Mouse (Mus musculus) heart, postnatal 0 days (tissue): ENCODE data around the gene Cntn2. TPM values are rescaled to one million over a fixed set of nuclear protein-coding genes. Genes with fewer than 3 reads are reported as not detected.

Experiments used
- ATAC-seq: fragments of 200-750 bp; cut with Nextera tagmentation; 2 replicates; pipeline ENCODE4 v1.8.0; 2017; ENCODE audit warnings: low read depth, moderate number of reproducible peaks, moderate library complexity; ENCODE audit not compliant: insufficient read depth
- DNase-seq: peaks from one replicate; pipeline ENCODE4 v3.0.0-alpha.2; 2016; ENCODE audit warnings: low spot score
- H3K27ac ChIP-seq: fragments of 300-500 bp; sonication (generic); 2 replicates; pipeline ENCODE4 v1.5.1; 2014; ENCODE audit warnings: low read depth, mild to moderate bottlenecking
- H3K27me3 ChIP-seq: fragments of 300-500 bp; sonication (generic); 2 replicates; pipeline ENCODE4 v1.6.1; 2014; ENCODE audit warnings: low read length, mixed read lengths; ENCODE audit not compliant: control insufficient read depth, insufficient read depth
- H3K36me3 ChIP-seq: fragments of 300-500 bp; sonication (generic); replicated peaks from 2 replicates; pipeline ENCODE4 v1.6.1; 2014; ENCODE audit warnings: low read length, mixed read lengths; ENCODE audit not compliant: control insufficient read depth, insufficient read depth
- H3K4me1 ChIP-seq: fragments of 300-500 bp; sonication (generic); 2 replicates; pipeline ENCODE4 v1.6.1; 2014; ENCODE audit warnings: antibody characterized with exemption; ENCODE audit not compliant: control insufficient read depth, insufficient read depth
- H3K4me2 ChIP-seq: fragments of 300-500 bp; sonication (generic); 2 replicates; pipeline ENCODE4 v1.6.1; 2014; ENCODE audit warnings: low read depth, mild to moderate bottlenecking, low read length, moderate library complexity
- H3K4me3 ChIP-seq: fragments of 300-500 bp; sonication (generic); 2 replicates; pipeline ENCODE4 v1.5.1; 2014; ENCODE audit warnings: low read depth, low read length
- H3K9ac ChIP-seq: fragments of 300-500 bp; sonication (generic); replicated peaks from 2 replicates; pipeline ENCODE4 v1.6.1; 2014; ENCODE audit warnings: low read depth, low read length, mixed read lengths
- H3K9me3 ChIP-seq: fragments of 300-500 bp; sonication (generic); replicated peaks from 2 replicates; pipeline ENCODE4 v1.6.1; 2016; ENCODE audit warnings: low read length; ENCODE audit not compliant: control insufficient read depth
- CTCF ChIP-seq: IDR thresholded peaks from 2 replicates; pipeline ENCODE4 v1.5.1; 2016; ENCODE audit warnings: antibody characterized with exemption, control low read depth, low read depth
- EP300 ChIP-seq: IDR thresholded peaks from 2 replicates; pipeline ENCODE4 v1.6.1; 2016; ENCODE audit warnings: antibody characterized with exemption, low read depth
- WGBS: fragments of 180-500 bp; shearing (Covaris S2); extraction: QIAGEN DNeasy Blood & Tissue Kit; methylation state at CpG from one replicate; pipeline ENCODE4 v1.1.7; 2014; 5-methylcytosine and 5-hydroxymethylcytosine counted together
- polyA plus RNA-seq: library from polyadenylated mRNA; unstranded; fragments of >200 nt; fragmentation: Nextera tagmentation; extraction: Ambion mirVana; gene quantifications from 2 replicates; pipeline ENCODE4 v1.2.1, GENCODE M21; 2015
- total RNA-seq: library from RNA; depleted of rRNA; stranded (reverse); fragments of >200 nt; gene quantifications from 2 replicates; pipeline ENCODE4 v1.2.3, GENCODE M21; 2014; ENCODE audit warnings: low replicate concordance

Gene Cntn2
- total and polyA plus RNA-seq, 2 experiments from 2014 or later, result 1.0 to 4.4 TPM

- H3K9ac ChIP-seq, result no peak overlapping the region
- H3K4me3 ChIP-seq, result no peak overlapping the region
- no peak overlapping the region for H3K27ac ChIP-seq
- no peaks in the 10 kb centered on the region for H3K4me1 ChIP-seq
- WGBS, result 86% methylated on average over 3 of the region's 3 CpGs
- H3K36me3 ChIP-seq, result peaks cover 26% of the 10 kb centered on the region
- DNase-seq (no peak), ATAC-seq (no peak)
- H3K9me3 ChIP-seq, result no peaks in the 10 kb centered on the region
- TF ChIP-seq EP300 (no peak), CTCF (no peak)
- H3K27me3 ChIP-seq, result no peaks in the 10 kb centered on the region
- no peak overlapping the region for H3K4me2 ChIP-seq
These were observed 59.8 kb downstream of the Cntn2 start for GRCm38 (mm10) chr1:132483234-132483633.

GRCm38 (mm10) chr1:132481619-132482018, 61.4 kb downstream of the Cntn2 start:
- no peak overlapping the region for H3K27ac ChIP-seq
- 86% methylated on average over 2 of the region's 2 CpGs for WGBS
- ATAC-seq, result no peak
- H3K4me3 ChIP-seq, result no peak overlapping the region
- H3K9ac ChIP-seq, result no peak overlapping the region
- H3K27me3 ChIP-seq, result no peaks in the 10 kb centered on the region
- H3K4me2 ChIP-seq, result no peak overlapping the region
- TF ChIP-seq EP300 (no peak), CTCF (no peak)
- H3K9me3 ChIP-seq, result no peaks in the 10 kb centered on the region
- no peak for DNase-seq
- peaks cover 5% of the 10 kb centered on the region; the same call in 1 of the 2 replicates for H3K4me1 ChIP-seq
- H3K36me3 ChIP-seq, result peaks cover 18% of the 10 kb centered on the region

- Histone ChIP-seq H3K4me2 (no peak overlapping the region), H3K4me3 (no peak overlapping the region), H3K36me3 (peaks cover under 1% of the 10 kb centered on the region; the same call in 1 of the 2 replicates), H3K27ac (no peak overlapping the region), H3K4me1 (peaks cover 12% of the 10 kb centered on the region; the same call in 1 of the 2 replicates), H3K9ac (no peak overlapping the region), H3K27me3 (no peaks in the 10 kb centered on the region), H3K9me3 (no peaks in the 10 kb centered on the region)
- ATAC-seq, result no peak
- DNase-seq, result no peak
- no peak for TF ChIP-seq CTCF
- no peak for TF ChIP-seq EP300
- WGBS, result 84% methylated on average over 1 of the region's 1 CpGs
These were observed 63.6 kb downstream of the Cntn2 start for GRCm38 (mm10) chr1:132479438-132479837.

GRCm38 (mm10) chr1:132476928-132477691, 65.9 kb downstream of the Cntn2 start, which contains the start of gene Rbbp5:
Gene Rbbp5 (plus strand): TSS chr1:132477365.
- Histone ChIP-seq H3K4me2 (peak within 1 kb of the TSS; percentile 88), H3K27ac (peak within 1 kb of the TSS; percentile 75), H3K4me1 (peaks cover 12% of the 10 kb centered on the region; the same call in 1 of the 2 replicates), H3K27me3 (no peaks in the 10 kb centered on the region), H3K9ac (peak within 1 kb of the TSS; percentile 85), H3K36me3 (no peaks in the 10 kb centered on the region), H3K4me3 (peak within 1 kb of the TSS; percentile 91), H3K9me3 (no peaks in the 10 kb centered on the region)
- DNase-seq (peak; percentile 87), ATAC-seq (peak; percentile 88)
- TF ChIP-seq CTCF (0 out of 2 replicates have a peak, but pooled peaks have one; percentile 8), EP300 (peak; percentile 89)
- WGBS, result under 1% methylated on average over 42 of the region's 43 CpGs

GRCm38 (mm10) chr1:132476575-132476927, 66.5 kb downstream of the Cntn2 start:
- H3K27ac ChIP-seq, result peak overlapping the region; percentile 75
- H3K27me3 ChIP-seq, result no peaks in the 10 kb centered on the region
- ATAC-seq (0 out of 2 replicates have a peak, but pooled peaks have one; percentile 3), DNase-seq (no peak)
- H3K9me3 ChIP-seq, result no peaks in the 10 kb centered on the region
- peaks cover 12% of the 10 kb centered on the region; the same call in 1 of the 2 replicates for H3K4me1 ChIP-seq
- H3K9ac ChIP-seq, result peak overlapping the region; percentile 85
- H3K4me3 ChIP-seq, result peak overlapping the region; percentile 91
- 3% methylated on average over 9 of the region's 9 CpGs for WGBS
- H3K4me2 ChIP-seq, result peak overlapping the region; percentile 88
- no peaks in the 10 kb centered on the region for H3K36me3 ChIP-seq
- TF ChIP-seq CTCF (no peak; the same call in 1 of the 2 replicates), EP300 (no peak)

GRCm38 (mm10) chr1:132474496-132474895, 68.6 kb downstream of the Cntn2 start:
- Histone ChIP-seq H3K4me2 (no peak overlapping the region), H3K27me3 (no peaks in the 10 kb centered on the region), H3K36me3 (no peaks in the 10 kb centered on the region), H3K4me1 (peaks cover 12% of the 10 kb centered on the region; the same call in 1 of the 2 replicates), H3K9ac (no peak overlapping the region), H3K4me3 (no peak overlapping the region), H3K27ac (no peak overlapping the region), H3K9me3 (no peaks in the 10 kb centered on the region)
- no peak for DNase-seq
- WGBS, result 45% methylated on average over 1 of the region's 1 CpGs
- TF ChIP-seq EP300 (no peak), CTCF (no peak)
- no peak for ATAC-seq
